Mouse (Mus musculus): ENCODE results near the gene Csrnp1. TPM values are rescaled to one million over a fixed set of nuclear protein-coding genes. Genes with fewer than 3 reads are reported as not detected.
A peak's percentile ranks its signal among the peaks of the same experiment; 100 is the strongest.

Gene Csrnp1
- total RNA-seq, 2 experiments from 2014 or later, result 10.0 to 13.3 TPM

- intact Hi-C loops (cut with DNase I), result no loop called here
These were observed 23.4 kb upstream of the Csrnp1 start for GRCm38 (mm10) chr9:120007833-120008232.

GRCm38 (mm10) chr9:120005936-120006335, 21.5 kb upstream of the Csrnp1 start:
- no peak for DNase-seq (ENCODE audit: low spot score)
- intact Hi-C loops (cut with DNase I), result no loop called here

More at GRCm38 (mm10) chr9:120007833-120008232, 23.4 kb upstream of the Csrnp1 start:
- DNase-seq (ENCODE audit: low spot score), result no peak

GRCm38 (mm10) chr9:120002893-120003292, 18.4 kb upstream of the Csrnp1 start:
- intact Hi-C loops (cut with DNase I), result no loop called here
- no peak for DNase-seq (ENCODE audit: low spot score)

GRCm38 (mm10) chr9:120001945-120002725, 17.7 kb upstream of the Csrnp1 start:
- intact Hi-C loops (cut with DNase I), result loop anchor here (2.0 kb wide), 1 partner anchor 17 kb away; the partner anchor contains the start of gene Csrnp1
- peak; percentile 90 for DNase-seq (ENCODE audit: low spot score)

GRCm38 (mm10) chr9:120000761-120001160, 16.3 kb upstream of the Csrnp1 start:
- intact Hi-C loops (cut with DNase I), result loop anchor here (2.0 kb wide), 1 partner anchor 16 kb away; the partner anchor contains the start of gene Csrnp1
- DNase-seq (ENCODE audit: low spot score), result no peak

- intact Hi-C loops (cut with DNase I), result loop anchor here (2.0 kb wide), 1 partner anchor 15 kb away; the partner anchor contains the start of gene Csrnp1
- DNase-seq (ENCODE audit: low spot score), result peak; percentile 54
These were observed 15.2 kb upstream of the Csrnp1 start for GRCm38 (mm10) chr9:119999636-120000035.

GRCm38 (mm10) chr9:119998776-119999175, 14.3 kb upstream of the Csrnp1 start:
- intact Hi-C loops (cut with DNase I), result no loop called here
- no peak for DNase-seq (ENCODE audit: low spot score)

- intact Hi-C loops (cut with DNase I), result no loop called here
These were observed 11.6 kb upstream of the Csrnp1 start for GRCm38 (mm10) chr9:119996080-119996479.

GRCm38 (mm10) chr9:119994207-119994606, 9.7 kb upstream of the Csrnp1 start:
- intact Hi-C loops (cut with DNase I), result no loop called here
- DNase-seq (ENCODE audit: low spot score), result no peak

More at GRCm38 (mm10) chr9:119996080-119996479, 11.6 kb upstream of the Csrnp1 start:
- DNase-seq (ENCODE audit: low spot score), result no peak

GRCm38 (mm10) chr9:119993092-119993844, 8.8 kb upstream of the Csrnp1 start:
- no peak for DNase-seq (ENCODE audit: low spot score)
- intact Hi-C loops (cut with DNase I), result no loop called here

- intact Hi-C loops (cut with DNase I), result no loop called here
- no peak for DNase-seq (ENCODE audit: low spot score)
These were observed 6.9 kb upstream of the Csrnp1 start for GRCm38 (mm10) chr9:119991310-119991709.

- intact Hi-C loops (cut with DNase I), result no loop called here
- DNase-seq (ENCODE audit: low spot score), result no peak
These were observed 3.8 kb upstream of the Csrnp1 start for GRCm38 (mm10) chr9:119988304-119988703.

GRCm38 (mm10) chr9:119985881-119986574, 1.6 kb upstream of the Csrnp1 start:
- intact Hi-C loops (cut with DNase I), result loop anchor here (2.0 kb wide), 1 partner anchor 15 kb away; no protein-coding TSS in a partner anchor
- DNase-seq (ENCODE audit: low spot score), result no peak

- intact Hi-C loops (cut with DNase I), result loop anchor here (2.0 kb wide), 3 partner anchors 17 to 27 kb away; no protein-coding TSS in a partner anchor
- peak; percentile 90 for DNase-seq (ENCODE audit: low spot score)
These were observed 598 bp downstream of the Csrnp1 start for GRCm38 (mm10) chr9:119983585-119984535.

GRCm38 (mm10) chr9:119982956-119983551, 1.4 kb downstream of the Csrnp1 start:
- DNase-seq (ENCODE audit: low spot score), result peak; percentile 53
- intact Hi-C loops (cut with DNase I), result loop anchor here (2.0 kb wide), 2 partner anchors 18 to 28 kb away; no protein-coding TSS in a partner anchor

GRCm38 (mm10) chr9:119982241-119982811, 2.1 kb downstream of the Csrnp1 start:
- peak; percentile 52 for DNase-seq (ENCODE audit: low spot score)
- intact Hi-C loops (cut with DNase I), result loop anchor here (2.0 kb wide), 2 partner anchors 18 to 28 kb away; no protein-coding TSS in a partner anchor

GRCm38 (mm10) chr9:119981183-119982179, 3.0 kb downstream of the Csrnp1 start:
- intact Hi-C loops (cut with DNase I), result loop anchor here (2.0 kb wide), 2 partner anchors 17 to 29 kb away; no protein-coding TSS in a partner anchor
- peak; percentile 87 for DNase-seq (ENCODE audit: low spot score)
